Mouse (Mus musculus) heart, postnatal 0 days (tissue): Measurements from ENCODE around the gene Ephb1. TPM values are rescaled to one million over a fixed set of nuclear protein-coding genes. Genes with fewer than 3 reads are reported as not detected.

Experiments
- ATAC-seq: fragments of 200-750 bp; cut with Nextera tagmentation; 2 replicates; pipeline ENCODE4 v1.8.0; 2017; ENCODE audit warnings: low read depth, moderate number of reproducible peaks, moderate library complexity; ENCODE audit not compliant: insufficient read depth
- DNase-seq: peaks from one replicate; pipeline ENCODE4 v3.0.0-alpha.2; 2016; ENCODE audit warnings: low spot score
- H3K27ac ChIP-seq: fragments of 300-500 bp; sonication (generic); 2 replicates; pipeline ENCODE4 v1.5.1; 2014; ENCODE audit warnings: low read depth, mild to moderate bottlenecking
- H3K27me3 ChIP-seq: fragments of 300-500 bp; sonication (generic); 2 replicates; pipeline ENCODE4 v1.6.1; 2014; ENCODE audit warnings: low read length, mixed read lengths; ENCODE audit not compliant: control insufficient read depth, insufficient read depth
- H3K36me3 ChIP-seq: fragments of 300-500 bp; sonication (generic); replicated peaks from 2 replicates; pipeline ENCODE4 v1.6.1; 2014; ENCODE audit warnings: low read length, mixed read lengths; ENCODE audit not compliant: control insufficient read depth, insufficient read depth
- H3K4me1 ChIP-seq: fragments of 300-500 bp; sonication (generic); 2 replicates; pipeline ENCODE4 v1.6.1; 2014; ENCODE audit warnings: antibody characterized with exemption; ENCODE audit not compliant: control insufficient read depth, insufficient read depth
- H3K4me2 ChIP-seq: fragments of 300-500 bp; sonication (generic); 2 replicates; pipeline ENCODE4 v1.6.1; 2014; ENCODE audit warnings: low read depth, mild to moderate bottlenecking, low read length, moderate library complexity
- H3K4me3 ChIP-seq: fragments of 300-500 bp; sonication (generic); 2 replicates; pipeline ENCODE4 v1.5.1; 2014; ENCODE audit warnings: low read depth, low read length
- H3K9ac ChIP-seq: fragments of 300-500 bp; sonication (generic); replicated peaks from 2 replicates; pipeline ENCODE4 v1.6.1; 2014; ENCODE audit warnings: low read depth, low read length, mixed read lengths
- H3K9me3 ChIP-seq: fragments of 300-500 bp; sonication (generic); replicated peaks from 2 replicates; pipeline ENCODE4 v1.6.1; 2016; ENCODE audit warnings: low read length; ENCODE audit not compliant: control insufficient read depth
- CTCF ChIP-seq: IDR thresholded peaks from 2 replicates; pipeline ENCODE4 v1.5.1; 2016; ENCODE audit warnings: antibody characterized with exemption, control low read depth, low read depth
- EP300 ChIP-seq: IDR thresholded peaks from 2 replicates; pipeline ENCODE4 v1.6.1; 2016; ENCODE audit warnings: antibody characterized with exemption, low read depth
- WGBS: fragments of 180-500 bp; shearing (Covaris S2); extraction: QIAGEN DNeasy Blood & Tissue Kit; methylation state at CpG from one replicate; pipeline ENCODE4 v1.1.7; 2014; 5-methylcytosine and 5-hydroxymethylcytosine counted together
- polyA plus RNA-seq: library from polyadenylated mRNA; unstranded; fragments of >200 nt; fragmentation: Nextera tagmentation; extraction: Ambion mirVana; gene quantifications from 2 replicates; pipeline ENCODE4 v1.2.1, GENCODE M21; 2015
- total RNA-seq: library from RNA; depleted of rRNA; stranded (reverse); fragments of >200 nt; gene quantifications from 2 replicates; pipeline ENCODE4 v1.2.3, GENCODE M21; 2014; ENCODE audit warnings: low replicate concordance

The Ephb1 gene
- total and polyA plus RNA-seq, 2 experiments from 2014 or later: 0.96 to 2.1 TPM

- no peak for ATAC-seq
- H3K27ac ChIP-seq: no peak overlapping the region
- 68% methylated on average over 2 of the region's 2 CpGs for WGBS
Observed at GRCm38 (mm10) chr9:101915082-101915481, 439.4 kb downstream of the Ephb1 start.

GRCm38 (mm10) chr9:101911176-101911866, 443.2 kb downstream of the Ephb1 start:
- no peak overlapping the region for H3K4me2 ChIP-seq

More at GRCm38 (mm10) chr9:101915082-101915481, 439.4 kb downstream of the Ephb1 start:
- TF ChIP-seq EP300 (no peak), CTCF (no peak)
- H3K4me2 ChIP-seq: no peak overlapping the region
- no peaks in the 10 kb centered on the region for H3K4me1 ChIP-seq
- no peak overlapping the region for H3K9ac ChIP-seq
- no peaks in the 10 kb centered on the region for H3K36me3 ChIP-seq
- H3K9me3 ChIP-seq: no peaks in the 10 kb centered on the region
- H3K27me3 ChIP-seq: no peaks in the 10 kb centered on the region
- no peak for DNase-seq
- no peak overlapping the region for H3K4me3 ChIP-seq

GRCm38 (mm10) chr9:101909491-101909890, 445.0 kb downstream of the Ephb1 start:
- DNase-seq (no peak), ATAC-seq (no peak)
- TF ChIP-seq CTCF: no peak
- TF ChIP-seq EP300: no peak

More at GRCm38 (mm10) chr9:101911176-101911866, 443.2 kb downstream of the Ephb1 start:
- WGBS: 46% methylated on average over 9 of the region's 9 CpGs
- DNase-seq: no peak
- Histone ChIP-seq H3K9me3 (no peaks in the 10 kb centered on the region), H3K36me3 (no peaks in the 10 kb centered on the region), H3K27ac (no peak overlapping the region), H3K4me1 (no peaks in the 10 kb centered on the region), H3K4me3 (no peak overlapping the region), H3K9ac (no peak overlapping the region), H3K27me3 (no peaks in the 10 kb centered on the region)
- ATAC-seq: no peak
- TF ChIP-seq CTCF: no peak

GRCm38 (mm10) chr9:101908849-101909248, 445.6 kb downstream of the Ephb1 start:
- TF ChIP-seq EP300 (no peak), CTCF (no peak)
- Histone ChIP-seq H3K27me3 (no peaks in the 10 kb centered on the region), H3K4me1 (no peaks in the 10 kb centered on the region), H3K4me3 (no peak overlapping the region), H3K9me3 (no peaks in the 10 kb centered on the region), H3K4me2 (no peak overlapping the region), H3K36me3 (no peaks in the 10 kb centered on the region), H3K27ac (no peak overlapping the region), H3K9ac (no peak overlapping the region)
- DNase-seq (no peak), ATAC-seq (no peak)
- WGBS: 65% methylated on average over 5 of the region's 5 CpGs

More at GRCm38 (mm10) chr9:101909491-101909890, 445.0 kb downstream of the Ephb1 start:
- H3K9ac ChIP-seq: no peak overlapping the region
- no peak overlapping the region for H3K27ac ChIP-seq
- H3K27me3 ChIP-seq: no peaks in the 10 kb centered on the region
- H3K4me3 ChIP-seq: no peak overlapping the region
- WGBS: 77% methylated on average over 4 of the region's 4 CpGs
- no peaks in the 10 kb centered on the region for H3K9me3 ChIP-seq
- H3K36me3 ChIP-seq: no peaks in the 10 kb centered on the region
- H3K4me1 ChIP-seq: no peaks in the 10 kb centered on the region
- H3K4me2 ChIP-seq: no peak overlapping the region

- 62% methylated on average over 6 of the region's 6 CpGs for WGBS
- Histone ChIP-seq H3K4me3 (no peak overlapping the region), H3K27me3 (no peaks in the 10 kb centered on the region), H3K9ac (no peak overlapping the region), H3K36me3 (no peaks in the 10 kb centered on the region), H3K9me3 (no peaks in the 10 kb centered on the region), H3K4me2 (no peak overlapping the region), H3K4me1 (no peaks in the 10 kb centered on the region), H3K27ac (no peak overlapping the region)
- ATAC-seq (no peak), DNase-seq (no peak)
- TF ChIP-seq CTCF (no peak), EP300 (no peak)
Observed at GRCm38 (mm10) chr9:101907747-101908255, 446.7 kb downstream of the Ephb1 start.
